Comparison of ENCODE assay signal across 19 mouse cellular contexts in genomic region chr3:83828145-83828611, GRCm38 (mm10). TPM values are rescaled to one million over a fixed set of nuclear protein-coding genes. Genes with fewer than 3 reads are reported as not detected.
DNase-seq lines count a peak whose midpoint lies in the region; ATAC-seq and TF ChIP-seq lines count a peak whose summit lies in the region.
"Had no signal": no experiment of that assay in that cellular context is flagged by ENCODE, and none has a peak within 500 bp of the region (broad histone marks: within the 10 kb centered on the region; RNA-seq: fewer than 3 reads in every experiment).

No protein-coding gene starts in this region.

- DNase-seq in adrenal gland, adult (ENCODE audit: inconsistent age in 2 of 2, low spot score in 1 of 2) = peak; percentile 64 to 81
- DNase-seq in adrenal gland, adult 18-20 months (ENCODE audit: low spot score in 2 of 2) = no peak
- DNase-seq in lung, postnatal 0 days (ENCODE audit: low spot score) = peak; percentile 87
- no peak for DNase-seq in lung, postnatal 4 days
- peak; percentile 47 to 54 for DNase-seq in adrenal gland, postnatal 36 days
- DNase-seq: cerebellum, adult 11-12 months; embryo, embryonic 11 days; heart, adult 18-20 months; heart, postnatal 14 days; kidney, postnatal 10 days; liver; thymus, adult 18-20 months had no signal

- H3K4me2 ChIP-seq in lung, postnatal 0 days (replicated peaks; ENCODE audit: low read depth, low read length) = no peak overlapping the region
- H3K4me2 ChIP-seq in stomach, embryonic 14.5 days (replicated peaks; ENCODE audit: low read depth, low read length) = no peak overlapping the region
- H3K4me2 ChIP-seq in liver, embryonic 12.5 days = no peak overlapping the region

- H3K27ac ChIP-seq in lung, postnatal 0 days (ENCODE audit: low read length) = no peak overlapping the region
- H3K27ac ChIP-seq in stomach, embryonic 14.5 days (ENCODE audit: low read length) = no peak overlapping the region
- H3K27ac ChIP-seq in liver, embryonic 12.5 days = no peak overlapping the region

- H3K36me3 ChIP-seq in lung, postnatal 0 days (ENCODE audit: insufficient read depth, low read length) = no peaks in the 10 kb centered on the region
- no peaks in the 10 kb centered on the region for H3K36me3 ChIP-seq in stomach, embryonic 14.5 days (ENCODE audit: control insufficient read depth, insufficient read depth, low read length)
- no peaks in the 10 kb centered on the region for H3K36me3 ChIP-seq in liver, embryonic 12.5 days
- H3K36me3 ChIP-seq: G1E had no signal

- ATAC-seq in lung, postnatal 0 days = peak; percentile 97
- peak; percentile 85; the same call in 1 of the 2 replicates for ATAC-seq in stomach, embryonic 14.5 days (ENCODE audit: insufficient number of reproducible peaks, insufficient read depth, low FRiP score, low read depth)
- no peak for ATAC-seq in megakaryocyte progenitor cell, adult 5-6 weeks (replicated peaks; ENCODE audit: poor library complexity)
- ATAC-seq in liver, embryonic 12.5 days = no peak
- ATAC-seq: hindbrain, embryonic 16.5 days had no signal

- TF ChIP-seq EP300 in lung, postnatal 0 days (IDR thresholded peaks at IDR 0.05) = peak; percentile 80

- H3K4me3 ChIP-seq in lung, postnatal 0 days (ENCODE audit: low read depth, low read length) = no peak overlapping the region
- no peak overlapping the region for H3K4me3 ChIP-seq in stomach, embryonic 14.5 days (ENCODE audit: low read depth, low read length)
- no peak overlapping the region for H3K4me3 ChIP-seq in liver, embryonic 12.5 days
- H3K4me3 ChIP-seq: megakaryocyte, embryonic 14.5 days; myocyte had no signal

- H3K4me1 ChIP-seq in lung, postnatal 0 days (ENCODE audit: insufficient read depth, low read depth, low read length) = no peaks in the 10 kb centered on the region
- H3K4me1 ChIP-seq in stomach, embryonic 14.5 days (ENCODE audit: control insufficient read depth, insufficient read depth, low read length) = peaks cover 3% of the 10 kb centered on the region; the same call in 1 of the 2 replicates
- no peaks in the 10 kb centered on the region for H3K4me1 ChIP-seq in liver, embryonic 12.5 days

- no peaks in the 10 kb centered on the region for H3K27me3 ChIP-seq in lung, postnatal 0 days (replicated peaks; ENCODE audit: insufficient read depth, low read length)
- no peaks in the 10 kb centered on the region for H3K27me3 ChIP-seq in stomach, embryonic 14.5 days (ENCODE audit: control insufficient read depth, insufficient read depth, low read length)
- H3K27me3 ChIP-seq in liver, embryonic 12.5 days (replicated peaks) = no peaks in the 10 kb centered on the region

- TF ChIP-seq CTCF in lung, postnatal 0 days (IDR thresholded peaks at IDR 0.05) = no peak

- no peaks in the 10 kb centered on the region for H3K9me3 ChIP-seq in lung, postnatal 0 days (ENCODE audit: low read length)
- no peaks in the 10 kb centered on the region for H3K9me3 ChIP-seq in stomach, embryonic 14.5 days (ENCODE audit: control insufficient read depth, low read depth, low read length)
- H3K9me3 ChIP-seq in liver, embryonic 12.5 days (replicated peaks) = no peaks in the 10 kb centered on the region
- H3K9me3 ChIP-seq: G1E had no signal

- WGBS in lung, postnatal 0 days = 43% methylated on average over 5 of the region's 5 CpGs
- 18% methylated on average over 5 of the region's 5 CpGs for WGBS in stomach, embryonic 14.5 days
- WGBS in liver, embryonic 12.5 days (ENCODE audit: insufficient replicate concordance) = 62% methylated on average over 5 of the region's 5 CpGs

- no peak overlapping the region for H3K9ac ChIP-seq in lung, postnatal 0 days (replicated peaks; ENCODE audit: low read depth)
- H3K9ac ChIP-seq in stomach, embryonic 14.5 days (replicated peaks; ENCODE audit: low read depth, low read length) = no peak overlapping the region
- H3K9ac ChIP-seq in liver, embryonic 12.5 days = no peak overlapping the region

RNA-seq across cellular contexts. Expression of gene Tlr2, which starts 13.4 kb away (rescaled TPM):
- 1 to 10 TPM; 2.8 to 3.7 TPM for total RNA-seq in adrenal gland, adult 18-20 months (2021)
- 7.7 and 12.5 TPM in 2 replicates for polyA plus RNA-seq in lung, postnatal 0 days (2015; fragmentation: Nextera tagmentation; extraction: Ambion mirVana)
- total RNA-seq in adrenal gland, postnatal 36 days (2021) = 1 to 10 TPM; 3.4 to 3.8 TPM
- polyA plus RNA-seq in stomach, embryonic 14.5 days (2014; fragmentation: Nextera tagmentation; extraction: Ambion mirVana) = 2.9 and 4.8 TPM in 2 replicates
- total RNA-seq in megakaryocyte progenitor cell, adult 5-6 weeks (2015) = 9.3 and 15.9 TPM in 2 replicates
- 10.6 and 16.0 TPM in 2 replicates for total RNA-seq in megakaryocyte progenitor cell, adult 5-6 weeks (2017)
- 3.0 and 3.2 TPM in 2 replicates for polyA plus RNA-seq in liver, embryonic 12.5 days (2016; fragmentation: Nextera tagmentation; extraction: Ambion mirVana)
- polyA plus RNA-seq: G1E had no signal

Comparison
In these comparisons a context has a peak if more than half of its experiments do, and no peak if none do; other contexts are left out.
1. DNase-seq: peak in adrenal gland, adult (2 of 2), lung, postnatal 0 days (single experiment) and adrenal gland, postnatal 36 days (2 of 2); none in adrenal gland, adult 18-20 months (0 of 2) and lung, postnatal 4 days (0 of 2).
2. ATAC-seq: peak in lung, postnatal 0 days (single experiment) and stomach, embryonic 14.5 days (single experiment); none in megakaryocyte progenitor cell, adult 5-6 weeks (single experiment) and liver, embryonic 12.5 days (single experiment).